Mouse (Mus musculus): Measurements from ENCODE around the gene Arvcf. TPM values are rescaled to one million over a fixed set of nuclear protein-coding genes. Genes with fewer than 3 reads are reported as not detected.

Arvcf gene
- 10 to 100 TPM; 33.2 to 38.6 TPM for total RNA-seq (2021)
- long read RNA-seq, full-length matches to known transcripts: 14 of 29 reads
- long read RNA-seq, partial matches to known transcripts: 10 of 29 reads
- long read RNA-seq, other reads (novel, unspliced or antisense): 5 of 29 reads

DNA sequence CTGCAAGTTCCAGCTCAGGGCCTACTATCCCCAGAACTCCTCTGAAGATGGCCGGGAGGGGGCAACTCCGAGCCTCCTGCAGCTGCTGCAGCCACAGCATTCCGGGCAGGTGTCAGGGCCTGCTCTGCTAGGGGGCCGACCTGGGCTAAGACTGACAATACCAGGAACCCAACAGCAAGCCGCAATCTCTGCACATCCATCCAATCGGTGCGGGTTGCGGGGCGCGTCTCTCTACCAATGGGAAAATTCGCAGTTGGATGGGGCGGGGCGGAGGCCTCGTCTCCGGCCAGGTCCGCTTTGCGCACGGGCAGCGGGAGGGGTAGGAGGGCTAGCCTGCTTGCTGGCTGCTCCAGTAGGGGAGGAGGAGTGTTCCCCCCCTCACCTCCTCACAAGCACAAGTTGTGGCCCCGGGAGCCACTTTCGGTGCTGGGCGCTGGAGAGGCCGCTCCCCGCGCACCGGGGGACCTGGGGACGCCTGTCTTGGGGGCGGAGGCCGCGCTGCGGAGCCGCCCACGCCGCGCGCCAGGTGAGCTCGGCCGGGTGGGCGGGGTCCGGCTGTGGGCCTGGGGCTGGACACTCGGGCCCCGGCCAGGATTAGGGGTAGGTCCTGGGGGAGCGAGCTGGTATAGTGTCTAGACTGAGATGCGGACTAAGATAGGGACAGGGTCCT lies at the start of gene Arvcf, which contains the start of gene Tango2:
Gene Arvcf (plus strand): TSS at position 252 of the 670 bp plus-strand sequence.
Gene Tango2 (minus strand): TSS at position 173 of the 670 bp plus-strand sequence.
- DNase-seq (ENCODE audit: low spot score in 2 of 2): peak; percentile 93 to 97

GRCm38 (mm10) chr16:18308159-18308558 lies 39.8 kb upstream of the Arvcf start:
- DNase-seq (ENCODE audit: low spot score in 2 of 2): no peak

DNA sequence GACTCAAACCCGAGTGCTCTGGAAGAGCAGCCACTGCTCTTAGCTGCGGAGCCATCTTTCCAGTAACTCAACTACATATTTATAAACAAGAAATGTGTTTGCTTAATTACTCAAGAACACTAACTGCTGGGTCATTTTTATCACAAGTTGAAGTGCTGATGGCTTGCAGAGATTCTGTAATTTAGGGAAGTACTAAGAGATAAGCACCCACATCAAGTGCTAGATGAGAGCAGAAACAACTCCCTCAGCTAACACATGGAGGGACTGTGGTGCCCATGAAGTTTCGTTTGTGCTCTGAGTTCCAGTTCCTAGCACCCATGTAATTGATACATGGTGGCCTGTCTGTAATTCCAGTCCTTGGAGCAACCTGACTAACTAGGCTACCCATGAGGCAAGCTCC lies 29.0 kb upstream of the Arvcf start:
- no peak for DNase-seq (ENCODE audit: low spot score in 2 of 2)

- DNase-seq (ENCODE audit: low spot score in 2 of 2): no peak
Observed at GRCm38 (mm10) chr16:18321443-18321842, 26.5 kb upstream of the Arvcf start.

DNA sequence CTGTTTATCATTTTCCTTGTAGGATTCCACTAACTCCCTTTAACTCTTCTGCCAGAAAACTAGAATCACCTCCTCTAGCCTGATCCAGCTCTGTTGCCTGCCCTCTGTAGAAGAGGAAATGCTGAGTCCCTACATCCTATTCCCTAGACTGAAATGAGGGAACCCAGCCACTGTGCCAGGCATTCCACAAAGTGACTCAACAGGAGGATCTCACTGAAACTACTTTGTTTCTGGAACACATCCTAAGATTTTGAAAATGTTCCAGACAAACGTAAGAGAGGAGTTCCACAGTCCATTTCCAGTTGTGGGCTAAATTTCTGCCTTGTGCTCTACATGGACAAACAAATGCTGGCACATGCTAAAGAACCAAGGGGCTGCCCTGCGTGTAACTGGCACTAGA lies 24.5 kb upstream of the Arvcf start:
- DNase-seq (ENCODE audit: low spot score in 2 of 2): no peak

DNA sequence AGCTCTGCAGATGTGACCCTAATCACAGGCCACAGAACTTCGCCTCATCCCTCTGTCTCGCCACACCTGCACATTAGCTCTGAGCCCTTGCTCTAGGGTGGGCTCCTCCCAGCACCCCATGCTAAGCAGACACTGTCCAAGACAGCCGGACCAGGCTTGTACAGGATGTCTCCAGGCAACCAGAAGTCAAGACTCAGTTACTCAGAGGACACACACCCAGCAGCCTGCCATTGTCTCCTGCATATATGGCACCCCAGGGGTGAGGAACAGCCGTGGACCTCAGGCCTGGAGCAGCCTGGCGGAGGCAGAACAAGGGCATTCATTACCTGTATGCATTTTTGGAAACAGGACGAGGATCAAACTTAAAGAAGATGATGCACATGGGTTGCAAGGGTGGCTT lies 24.0 kb upstream of the Arvcf start:
- no peak for DNase-seq (ENCODE audit: low spot score in 2 of 2)

- DNase-seq (ENCODE audit: low spot score in 2 of 2): no peak
Observed at GRCm38 (mm10) chr16:18325741-18326140, 22.2 kb upstream of the Arvcf start.

- no peak for DNase-seq (ENCODE audit: low spot score in 2 of 2)
Observed at GRCm38 (mm10) chr16:18327936-18328335, 20.0 kb upstream of the Arvcf start.

DNA sequence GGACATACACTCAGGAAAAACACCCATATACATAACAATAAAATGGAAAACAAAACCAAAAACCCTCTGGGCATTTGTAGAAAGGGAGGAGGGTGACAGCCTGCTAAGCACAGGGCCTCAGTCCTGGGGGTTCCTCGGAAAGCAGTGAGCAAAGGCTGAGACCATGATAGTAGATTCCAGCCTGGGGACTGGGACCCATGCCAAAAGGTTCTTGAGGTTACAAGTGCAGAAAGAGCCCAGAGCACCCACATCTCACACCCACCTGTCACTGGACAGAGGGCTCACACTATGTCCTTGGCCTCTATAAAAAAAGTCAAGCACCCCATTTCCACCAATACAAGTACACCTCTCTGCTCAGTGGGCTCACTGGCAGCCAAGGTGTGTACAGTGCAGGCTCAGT lies 19.5 kb upstream of the Arvcf start:
- no peak for DNase-seq (ENCODE audit: low spot score in 2 of 2)

DNA sequence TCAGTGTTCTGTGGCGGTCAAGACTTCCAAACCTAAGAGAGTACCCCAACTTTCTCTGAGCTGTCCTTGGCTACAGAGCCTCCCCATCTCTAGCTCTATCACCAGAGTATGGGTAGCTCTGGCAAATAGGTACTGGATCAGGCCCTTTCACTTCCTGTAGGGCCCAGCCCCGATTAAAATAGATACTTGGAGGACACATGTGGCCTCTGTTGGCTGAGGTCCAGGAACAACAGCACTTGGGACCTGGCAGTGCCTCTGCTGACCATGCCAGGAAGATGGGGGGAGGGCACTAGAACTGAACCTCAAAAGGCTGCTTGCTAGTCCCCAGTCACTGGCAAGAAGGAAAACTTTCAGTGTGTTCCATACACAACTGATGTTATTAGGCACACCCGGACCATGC lies 14.0 kb upstream of the Arvcf start:
- no peak for DNase-seq (ENCODE audit: low spot score in 2 of 2)

DNA sequence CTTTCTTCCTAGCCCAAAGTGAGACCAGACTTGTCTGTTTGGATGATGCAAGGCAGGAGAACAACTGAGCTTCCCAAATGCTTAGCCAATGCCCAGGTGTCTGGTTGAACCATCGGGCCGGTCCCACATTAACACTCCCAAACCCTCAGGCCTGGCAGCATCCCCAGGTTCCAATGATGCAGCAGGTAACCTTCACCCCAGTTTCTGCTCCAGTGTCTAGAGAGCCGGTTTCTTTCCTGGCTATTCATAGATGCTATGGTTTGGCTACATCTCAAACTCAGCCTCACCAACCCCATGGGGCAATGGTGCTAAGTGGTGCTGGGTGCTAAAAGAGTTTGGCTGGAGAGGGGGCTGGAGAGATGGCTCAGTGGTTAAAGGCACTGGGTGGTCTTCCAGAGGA lies 12.0 kb upstream of the Arvcf start:
- DNase-seq (ENCODE audit: low spot score in 2 of 2): no peak

- no peak for DNase-seq (ENCODE audit: low spot score in 2 of 2)
Observed at GRCm38 (mm10) chr16:18337261-18337660, 10.7 kb upstream of the Arvcf start.

DNA sequence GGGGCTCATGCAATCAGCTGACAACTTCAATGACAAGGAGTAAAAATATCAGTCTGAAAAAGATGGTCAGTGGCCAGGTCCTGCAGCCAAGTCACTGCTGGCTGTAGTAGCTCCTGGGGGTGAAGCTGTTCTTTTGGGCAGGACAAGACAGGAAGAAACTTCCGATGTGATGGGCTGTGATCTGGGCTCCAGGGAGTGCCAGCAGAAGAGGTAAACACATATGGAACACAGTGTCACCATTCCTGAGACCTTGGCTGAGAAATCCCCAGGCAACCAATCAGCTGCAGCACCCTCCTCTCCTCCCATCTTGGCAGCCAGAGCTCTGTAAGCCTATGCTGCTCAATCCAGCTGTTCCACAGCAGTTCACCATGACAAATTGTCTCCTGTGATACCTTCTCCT lies 8.1 kb upstream of the Arvcf start:
- DNase-seq (ENCODE audit: low spot score in 2 of 2): no peak

DNA sequence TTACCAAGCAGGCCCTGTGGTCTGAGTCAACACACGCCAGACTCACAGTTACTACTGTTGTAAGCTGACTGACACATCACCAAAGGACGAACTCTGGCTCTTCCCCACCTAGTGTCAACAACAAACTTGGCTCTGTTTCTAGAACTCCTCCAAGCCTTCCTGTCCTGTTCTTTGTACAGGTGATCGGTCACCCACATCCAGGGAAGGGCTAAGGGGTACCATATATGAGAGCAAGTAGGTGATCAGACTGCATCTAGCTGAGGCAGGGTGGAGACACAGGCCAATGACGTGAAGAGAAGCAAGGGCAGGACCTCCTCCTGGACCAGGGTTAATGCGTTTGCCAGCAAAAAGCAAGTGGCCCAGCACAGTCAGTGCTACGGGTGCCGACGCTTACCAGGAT lies 6.4 kb upstream of the Arvcf start:
- no peak for DNase-seq (ENCODE audit: low spot score in 2 of 2)

DNA sequence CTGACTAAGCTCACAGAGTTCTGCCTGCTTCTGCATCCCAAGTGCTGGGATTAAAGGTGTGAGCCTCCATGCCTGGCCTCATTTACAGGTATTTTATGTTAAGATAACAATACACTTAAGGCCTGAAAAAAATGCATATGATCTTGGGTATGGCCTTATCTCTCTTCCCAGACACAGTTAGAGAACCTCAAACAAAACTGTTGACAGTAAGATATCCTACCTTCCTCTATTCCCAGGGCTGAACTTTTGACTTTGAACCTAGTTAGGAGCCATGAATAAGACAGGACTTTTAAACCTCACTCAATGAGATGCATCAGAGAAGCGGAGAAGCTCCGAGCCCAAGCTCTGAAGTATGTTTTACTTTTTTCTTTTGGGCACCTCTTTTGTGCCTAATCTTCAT lies 5.9 kb upstream of the Arvcf start:
- no peak for DNase-seq (ENCODE audit: low spot score in 2 of 2)

DNA sequence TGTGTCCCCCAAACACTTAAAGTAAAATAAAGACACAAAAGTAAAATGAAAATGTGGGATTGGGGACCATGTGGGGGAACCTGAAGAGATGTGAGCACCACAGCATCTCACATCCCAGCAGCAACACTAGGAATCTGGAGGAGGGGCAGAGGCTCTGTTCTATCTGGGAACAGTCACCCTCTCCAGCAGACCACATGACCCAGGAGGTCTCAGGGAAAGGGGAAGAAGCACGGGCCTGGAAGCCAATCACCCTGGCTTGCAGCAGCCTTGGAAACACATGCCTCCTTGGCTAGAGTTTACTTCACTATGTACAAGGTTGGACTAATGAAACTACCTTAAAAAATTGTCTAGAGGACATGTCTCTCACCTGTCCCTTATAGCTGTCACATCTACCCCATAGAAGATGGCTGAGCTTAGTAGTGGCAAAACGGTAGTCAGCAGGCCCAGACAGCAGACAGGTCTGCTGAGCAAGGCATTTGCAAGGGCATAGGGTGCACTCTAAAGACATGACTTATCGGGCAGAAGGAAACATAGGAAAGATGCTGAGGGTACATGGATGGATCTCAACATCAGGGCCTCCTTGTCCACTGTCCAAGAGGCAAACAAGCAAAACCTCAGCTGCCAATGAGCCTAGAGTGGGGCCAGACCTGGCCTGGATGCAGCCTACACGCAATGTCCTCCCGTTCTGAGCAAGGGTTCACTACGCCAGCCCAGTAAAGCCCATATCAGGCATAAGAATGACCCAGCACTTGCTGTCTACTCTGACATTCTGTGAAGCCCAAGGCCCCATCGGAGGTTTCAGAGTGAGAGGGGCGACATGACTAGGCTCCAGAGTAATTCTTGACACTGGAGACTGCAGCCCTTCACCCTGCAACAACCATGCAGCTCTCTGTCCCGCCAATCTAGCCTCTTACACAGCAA lies 5.1 kb upstream of the Arvcf start:
- peak in 1 of 2 experiments; percentile 18 for DNase-seq (ENCODE audit: low spot score in 2 of 2)

- peak; percentile 96 to 98 for DNase-seq (ENCODE audit: low spot score in 2 of 2)
Observed at GRCm38 (mm10) chr16:18343778-18344177, 4.2 kb upstream of the Arvcf start.

DNA sequence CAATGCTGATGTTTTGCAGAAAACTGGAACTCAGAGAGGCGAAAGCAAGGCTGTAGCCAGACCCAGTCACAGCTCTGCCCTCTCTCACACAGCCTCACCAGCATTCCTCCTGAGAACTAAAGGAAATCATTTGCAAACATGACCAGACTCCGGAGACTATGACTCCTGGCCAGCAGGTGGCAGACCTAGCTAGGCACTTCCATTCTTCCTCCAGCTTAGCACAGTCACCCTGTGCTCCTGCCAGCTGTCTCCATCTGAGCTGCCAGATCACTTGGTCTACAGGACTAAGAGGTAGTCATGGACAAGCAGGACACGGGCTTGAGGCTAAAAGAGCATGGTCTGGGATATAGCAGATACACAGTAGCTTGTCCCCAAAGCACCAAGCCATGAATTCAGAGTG lies 2.7 kb upstream of the Arvcf start:
- DNase-seq (ENCODE audit: low spot score in 2 of 2): peak; percentile 77 to 89

GRCm38 (mm10) chr16:18348601-18349175 lies 706 bp downstream of the Arvcf start:
- peak in 1 of 2 experiments; percentile 27 for DNase-seq (ENCODE audit: low spot score in 2 of 2)

- no peak for DNase-seq (ENCODE audit: low spot score in 2 of 2)
Observed at GRCm38 (mm10) chr16:18349761-18350325, 1.9 kb downstream of the Arvcf start.

DNA sequence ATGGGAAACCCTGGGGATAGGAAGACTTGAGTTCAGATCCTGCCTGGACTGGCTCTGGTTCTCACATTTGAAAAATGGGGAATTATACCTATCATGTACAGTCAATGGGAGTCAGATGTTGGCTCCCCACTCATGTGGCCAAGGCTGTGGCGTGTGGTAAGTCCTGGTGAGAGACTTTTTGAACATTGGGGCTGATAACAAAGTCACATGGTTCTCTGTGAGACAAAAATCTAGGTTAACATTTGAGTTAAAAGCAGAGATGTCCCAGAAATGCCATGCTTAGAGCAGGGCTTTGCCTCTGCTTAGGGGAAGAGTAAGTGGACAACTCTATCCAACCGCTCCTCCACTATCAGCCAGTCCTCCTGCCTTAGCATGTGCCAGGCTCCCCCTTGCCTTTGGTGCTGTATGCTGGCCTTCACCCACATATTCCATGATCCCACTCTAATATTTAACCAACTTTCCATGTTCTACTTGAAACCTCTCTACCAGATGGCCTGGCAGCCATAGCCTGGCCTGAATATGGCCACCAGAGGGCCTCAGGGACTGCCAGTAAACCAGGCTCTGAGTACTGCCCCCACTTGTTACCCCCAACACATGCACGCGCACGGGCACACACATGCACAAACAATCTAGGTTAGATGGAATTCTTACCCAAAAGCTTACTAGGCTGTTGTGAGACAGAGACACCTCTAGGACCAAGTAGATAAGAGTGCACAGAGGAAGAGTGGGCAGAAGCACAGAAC lies 3.5 kb downstream of the Arvcf start:
- peak in 1 of 2 experiments; percentile 51 for DNase-seq (ENCODE audit: low spot score in 2 of 2)

Measured in layer of hippocampus, adult 18-20 months (tissue).